19 mouse cellular contexts compared by ENCODE assay signal in genomic region chr2:129582261-129582660, GRCm38 (mm10). TPM values are rescaled to one million over a fixed set of nuclear protein-coding genes. Genes with fewer than 3 reads are reported as not detected.
DNase-seq lines count a peak whose midpoint lies in the region; ATAC-seq lines count a peak whose summit lies in the region.
"Had no signal": no experiment of that assay in that cellular context is flagged by ENCODE, and none has a peak within 500 bp of the region (broad histone marks: within the 10 kb centered on the region; RNA-seq: fewer than 3 reads in every experiment).

No protein-coding gene starts in this region.

- ATAC-seq in megakaryocyte progenitor cell, adult 5-6 weeks (replicated peaks; ENCODE audit: poor library complexity) = no peak
- ATAC-seq: forebrain, embryonic 14.5 days had no signal

- DNase-seq in kidney, adult 11 months = peak; percentile 40
- DNase-seq in kidney, adult 18-20 months = no peak
- DNase-seq in kidney, adult 8-10 months = peak; percentile 24 to 28
- DNase-seq in kidney, adult 9 months = peak; percentile 35
- peak; percentile 43 to 72 for DNase-seq in kidney, postnatal 25 days
- no peak for DNase-seq in spleen, adult 12 weeks (ENCODE audit: low spot score)
- DNase-seq: adrenal gland, postnatal 10 days; cerebellum, adult 9-10 months; lung, postnatal 10 days; right cerebral cortex, adult 18-20 months; right cerebral cortex, postnatal 4 days; thymus, postnatal 25 days had no signal

RNA-seq across cellular contexts. Expression of gene Sirpa, which starts 10.4 kb away (rescaled TPM):
- total RNA-seq in megakaryocyte progenitor cell, adult 5-6 weeks (2015) = 62.3 and 67.6 TPM in 2 replicates
- 67.5 and 73.8 TPM in 2 replicates for total RNA-seq in megakaryocyte progenitor cell, adult 5-6 weeks (2017)
- total RNA-seq: MEL had no signal

RNA-seq across cellular contexts. Expression of gene F830045P16Rik, which starts 45.9 kb away (rescaled TPM):
- not detected in 2 replicates for total RNA-seq in megakaryocyte progenitor cell, adult 5-6 weeks (2015)
- total RNA-seq in megakaryocyte progenitor cell, adult 5-6 weeks (2017) = not detected in 2 replicates
- total RNA-seq: adrenal gland, postnatal 10 days; common myeloid progenitor, adult 5-6 weeks; gastrocnemius, adult 8-10 months; heart, postnatal 25 days; liver, adult 2 months; MEL had no signal

Comparison
In these comparisons a context has a peak if more than half of its experiments do, and no peak if none do; other contexts are left out.
1. DNase-seq: peak in kidney, adult 11 months (single experiment), kidney, adult 8-10 months (2 of 2), kidney, adult 9 months (single experiment) and kidney, postnatal 25 days (2 of 2); none in kidney, adult 18-20 months (single experiment) and spleen, adult 12 weeks (single experiment).